Mouse (Mus musculus) myocyte (in vitro differentiated cells): ENCODE data around the gene Tmprss7. TPM values are rescaled to one million over a fixed set of nuclear protein-coding genes. Genes with fewer than 3 reads are reported as not detected.

Experiments
- H3K27me3 ChIP-seq: one replicate; pipeline ENCODE4 v1.6.1; 2011; ENCODE audit not compliant: control insufficient read depth, insufficient read depth, insufficient read length
- H3K36me3 ChIP-seq: one replicate; pipeline ENCODE4 v1.6.1; 2011; ENCODE audit not compliant: control insufficient read depth, insufficient read depth
- H3K4me2 ChIP-seq: one replicate; pipeline ENCODE4 v1.6.1; 2011; ENCODE audit warnings: low read depth, control low read depth
- H3K4me3 ChIP-seq: one replicate; pipeline ENCODE4 v1.5.1; 2011; ENCODE audit warnings: mild to moderate bottlenecking, control low read depth, moderate library complexity
- H3K79me2 ChIP-seq: one replicate; pipeline ENCODE4 v1.6.1; 2011; ENCODE audit not compliant: control insufficient read depth, insufficient read depth
- H3ac ChIP-seq: one replicate; pipeline ENCODE4 v1.6.1; 2011; ENCODE audit not compliant: control insufficient read depth, insufficient read length
- CEBPB ChIP-seq: IDR thresholded peaks from 2 replicates; pipeline ENCODE4 v1.6.1; 2011; ENCODE audit warnings: mild to moderate bottlenecking, moderate library complexity; ENCODE audit not compliant: poor library complexity, insufficient read depth, severe bottlenecking
- E2F4 ChIP-seq: IDR thresholded peaks from one replicate; pipeline ENCODE4 v1.6.1; 2011; ENCODE audit warnings: mild to moderate bottlenecking, control low read depth, moderate library complexity; ENCODE audit not compliant: insufficient read depth
- MAX ChIP-seq: IDR thresholded peaks from one replicate; pipeline ENCODE4 v1.6.1; 2011; ENCODE audit warnings: low read depth, mild to moderate bottlenecking, control low read depth
- MYOD1 ChIP-seq, 3 experiments: IDR thresholded peaks; one replicate each; pipeline ENCODE4 v1.6.1; 2011; ENCODE audit warnings: control low read depth in 2 of 3, low read depth in 2 of 3, mild to moderate bottlenecking in 2 of 3, moderate library complexity in 1 of 3; ENCODE audit not compliant: insufficient read length in 2 of 3, control insufficient read depth in 1 of 3
- MYOG ChIP-seq, 3 experiments: IDR thresholded peaks; one replicate each; pipeline ENCODE4 v1.6.1; 2011; ENCODE audit warnings: control low read depth in 2 of 3, low read depth in 2 of 3, mild to moderate bottlenecking in 2 of 3; ENCODE audit not compliant: insufficient read length in 2 of 3, control insufficient read depth in 1 of 3, insufficient read depth in 1 of 3
- POLR2A ChIP-seq: IDR thresholded peaks from one replicate; pipeline ENCODE4 v1.6.1; 2011; ENCODE audit warnings: low read depth, mild to moderate bottlenecking, control low read depth, moderate library complexity; ENCODE audit not compliant: insufficient read length
- POLR2AphosphoS2 ChIP-seq: IDR thresholded peaks from one replicate; pipeline ENCODE4 v1.6.1; 2011; ENCODE audit warnings: low read depth, control low read depth; ENCODE audit not compliant: insufficient read length
- REST ChIP-seq: IDR thresholded peaks from one replicate; pipeline ENCODE4 v1.6.1; 2011; ENCODE audit warnings: mild to moderate bottlenecking, control low read depth, moderate library complexity; ENCODE audit not compliant: insufficient read depth, insufficient read length
- SRF ChIP-seq: IDR thresholded peaks from one replicate; pipeline ENCODE4 v1.6.1; 2011; ENCODE audit warnings: low read depth; ENCODE audit not compliant: control insufficient read depth, insufficient read length
- TCF12 ChIP-seq: IDR thresholded peaks from one replicate; pipeline ENCODE4 v1.6.1; 2011; ENCODE audit warnings: mild to moderate bottlenecking, control low read depth; ENCODE audit not compliant: poor library complexity, insufficient read depth, severe bottlenecking
- TCF3 ChIP-seq: IDR thresholded peaks from one replicate; pipeline ENCODE4 v1.6.1; 2011; ENCODE audit warnings: low read depth, control low read depth; ENCODE audit not compliant: insufficient read length
- USF1 ChIP-seq: IDR thresholded peaks from one replicate; pipeline ENCODE4 v1.6.1; 2011; ENCODE audit warnings: low read depth, mild to moderate bottlenecking, control low read depth, moderate library complexity
- polyA plus RNA-seq: library from polyadenylated mRNA; unstranded; fragments of >200 nt; fragmentation: generic; extraction: Trizol; gene quantifications from one replicate; pipeline ENCODE4 v1.2.1, GENCODE M21; 2012; ENCODE audit warnings: missing spikeins

Gene Tmprss7
- polyA plus RNA-seq, 1 experiment = not detected

DNA sequence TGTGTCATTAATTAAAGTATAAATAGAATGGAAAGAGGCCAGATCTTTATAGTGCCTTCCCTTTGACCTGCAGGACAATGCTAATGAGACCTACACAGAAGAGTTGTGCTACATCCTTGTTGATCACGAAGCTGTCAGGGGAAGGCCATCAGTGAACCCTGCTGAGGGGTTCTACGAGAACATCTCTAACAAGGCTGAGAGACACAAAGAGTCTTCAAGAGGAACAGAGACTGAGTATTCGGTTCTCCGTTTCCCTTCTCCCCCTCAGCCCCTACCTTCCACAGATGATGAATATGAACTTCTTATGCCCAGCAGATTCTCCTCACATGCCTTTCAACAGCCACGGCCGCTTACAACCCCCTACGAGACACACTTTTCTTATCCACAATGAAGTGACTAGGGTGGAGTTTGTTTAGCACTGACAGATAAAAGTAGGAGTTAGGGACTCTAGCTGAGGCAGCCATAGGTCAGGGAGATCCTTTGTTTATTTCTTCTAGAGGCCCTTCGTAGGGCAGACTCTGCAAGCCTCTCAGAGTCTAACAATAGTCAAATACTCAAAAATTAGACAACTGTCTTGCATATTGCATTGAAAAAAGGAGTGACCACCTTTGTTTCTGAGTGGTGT is 73.6 kb downstream of the Tmprss7 start:
- no peaks in the 10 kb centered on the region for H3K27me3 ChIP-seq
- no peak overlapping the region for H3ac ChIP-seq
- H3K36me3 ChIP-seq = no peaks in the 10 kb centered on the region
- H3K4me2 ChIP-seq = no peak overlapping the region
- no peak overlapping the region for H3K4me3 ChIP-seq
- H3K79me2 ChIP-seq = no peaks in the 10 kb centered on the region
- TF ChIP-seq POLR2A = no peak
- TF ChIP-seq CEBPB = no peak
- TF ChIP-seq MAX = no peak
- no peak for TF ChIP-seq MYOG (IDR thresholded peaks at IDR 0.05; ENCODE audit: control insufficient read depth in 1 of 3, insufficient read depth in 1 of 3, insufficient read length in 2 of 3, low read depth in 2 of 3)
- no peak for TF ChIP-seq TCF12

DNA sequence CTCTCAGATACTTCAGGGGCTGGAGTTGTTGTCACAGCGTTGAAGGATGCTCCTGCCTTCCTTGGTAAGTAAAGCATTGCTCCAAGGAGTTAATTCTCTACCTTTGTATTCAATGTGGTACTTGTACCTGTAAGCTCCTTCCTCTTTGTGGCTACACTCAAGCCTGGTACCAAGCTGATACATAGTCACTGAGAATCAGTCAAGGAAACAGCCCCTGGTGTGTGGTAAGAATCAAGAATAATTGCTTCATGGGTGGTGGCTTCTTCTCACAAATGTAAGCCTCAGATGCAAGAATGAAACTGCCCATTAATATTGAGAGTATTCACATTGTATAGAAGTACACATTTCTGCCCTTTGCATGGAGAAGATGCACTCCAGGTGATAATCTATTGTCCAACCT is 77.5 kb downstream of the Tmprss7 start:
- Histone ChIP-seq H3K36me3 (no peaks in the 10 kb centered on the region), H3K27me3 (peaks cover 9% of the 10 kb centered on the region), H3K79me2 (no peaks in the 10 kb centered on the region), H3K4me2 (no peak overlapping the region), H3ac (no peak overlapping the region), H3K4me3 (no peak overlapping the region)
- no peak for TF ChIP-seq USF1
- TF ChIP-seq E2F4 = no peak
- TF ChIP-seq MYOD1 (IDR thresholded peaks at IDR 0.05; ENCODE audit: control insufficient read depth in 1 of 3, insufficient read length in 2 of 3, low read depth in 2 of 3) = no peak
- TF ChIP-seq SRF = no peak
- no peak for TF ChIP-seq POLR2AphosphoS2
- no peak for TF ChIP-seq MAX
- TF ChIP-seq TCF12 = no peak
- TF ChIP-seq MYOG (IDR thresholded peaks at IDR 0.05; ENCODE audit: control insufficient read depth in 1 of 3, insufficient read depth in 1 of 3, insufficient read length in 2 of 3, low read depth in 2 of 3) = no peak
- no peak for TF ChIP-seq TCF3
- TF ChIP-seq REST = no peak
- no peak for TF ChIP-seq CEBPB
- TF ChIP-seq POLR2A = no peak

DNA sequence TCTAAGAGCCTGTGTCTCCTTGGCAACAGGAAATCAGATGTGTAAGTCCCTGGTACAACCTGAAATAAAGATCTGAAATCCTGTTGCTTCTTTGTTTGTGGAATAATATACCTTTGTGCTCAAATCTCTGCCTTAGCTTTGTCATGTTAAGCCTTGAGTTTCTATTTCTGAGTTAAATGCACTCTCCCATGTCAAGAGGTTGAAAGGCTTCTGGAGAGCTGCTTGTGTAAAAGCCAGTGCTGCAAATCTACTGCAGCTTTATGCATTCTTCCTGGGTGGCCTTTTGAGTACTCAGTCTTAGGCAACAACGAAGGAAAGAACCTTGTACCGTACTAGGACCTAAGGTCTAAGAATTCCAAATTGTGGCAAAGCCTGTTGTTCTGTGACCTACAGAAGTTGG is 80.2 kb downstream of the Tmprss7 start:
- Histone ChIP-seq H3K27me3 (peaks cover 14% of the 10 kb centered on the region), H3K4me3 (no peak overlapping the region), H3ac (no peak overlapping the region), H3K36me3 (no peaks in the 10 kb centered on the region), H3K4me2 (no peak overlapping the region), H3K79me2 (no peaks in the 10 kb centered on the region)
- TF ChIP-seq SRF (no peak), POLR2AphosphoS2 (no peak), MYOG (IDR thresholded peaks at IDR 0.05; ENCODE audit: control insufficient read depth in 1 of 3, insufficient read depth in 1 of 3, insufficient read length in 2 of 3, low read depth in 2 of 3) (no peak), E2F4 (no peak), CEBPB (no peak), USF1 (no peak), MAX (no peak)

DNA sequence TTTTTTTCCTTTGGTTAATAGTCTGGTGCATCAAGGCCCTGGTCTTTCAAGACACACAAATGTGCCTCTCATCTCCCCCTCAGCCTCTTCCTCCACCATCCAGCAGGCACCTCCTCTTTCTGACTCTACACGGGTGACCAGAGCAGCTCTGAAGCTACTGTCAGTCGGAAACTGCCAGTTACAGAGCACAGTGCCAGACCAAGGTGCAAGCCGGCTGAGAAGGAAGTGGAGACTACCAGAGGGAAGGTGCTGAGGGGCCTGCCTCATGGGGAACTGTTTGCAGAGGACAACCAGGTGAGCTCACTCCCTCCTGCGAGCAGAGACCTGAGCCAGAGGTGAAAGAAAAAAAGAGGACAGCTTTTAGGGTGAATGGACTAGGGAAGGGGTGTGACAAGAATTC is 83.2 kb downstream of the Tmprss7 start, which contains the start of gene Gcsam:
Gene Gcsam (plus strand): TSS at position 114 of the 400 bp plus-strand sequence.
- no peak for TF ChIP-seq SRF
- TF ChIP-seq MYOD1 (IDR thresholded peaks at IDR 0.05; ENCODE audit: control insufficient read depth in 1 of 3, insufficient read length in 2 of 3, low read depth in 2 of 3) = no peak
- no peak for TF ChIP-seq REST
- TF ChIP-seq TCF12 = no peak
- TF ChIP-seq CEBPB = no peak
- Histone ChIP-seq H3K79me2 (no peaks in the 10 kb centered on the region), H3K4me3 (no peak within 1 kb of the TSS), H3K4me2 (no peak within 1 kb of the TSS), H3K27me3 (peaks cover 14% of the 10 kb centered on the region), H3ac (no peak within 1 kb of the TSS), H3K36me3 (no peaks in the 10 kb centered on the region)

DNA sequence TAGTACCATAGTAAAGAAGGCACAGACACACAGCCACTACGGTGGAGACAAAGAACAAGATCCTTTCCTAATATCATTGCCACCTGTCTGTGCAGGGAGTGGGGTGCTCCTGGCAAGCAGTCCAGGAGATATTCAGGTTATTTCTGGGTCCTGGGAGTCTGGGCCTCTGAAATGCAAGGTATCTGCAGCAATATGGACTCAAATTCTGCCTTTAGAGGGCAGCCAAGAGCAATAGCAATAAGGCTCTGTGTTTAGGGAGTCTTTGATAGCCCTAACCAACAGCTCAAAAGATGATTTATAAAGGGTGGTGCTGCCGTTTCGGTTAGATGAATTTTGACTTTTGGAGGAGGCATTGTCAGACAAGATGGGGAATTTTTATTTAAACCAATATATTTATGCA is 84.2 kb downstream of the Tmprss7 start:
- H3K4me3 ChIP-seq = no peak overlapping the region
- peaks cover 14% of the 10 kb centered on the region for H3K27me3 ChIP-seq
- H3K36me3 ChIP-seq = no peaks in the 10 kb centered on the region
- TF ChIP-seq TCF12 (no peak), POLR2AphosphoS2 (no peak), CEBPB (no peak), SRF (no peak), TCF3 (no peak), MYOD1 (IDR thresholded peaks at IDR 0.05; ENCODE audit: control insufficient read depth in 1 of 3, insufficient read length in 2 of 3, low read depth in 2 of 3) (no peak), MYOG (IDR thresholded peaks at IDR 0.05; ENCODE audit: control insufficient read depth in 1 of 3, insufficient read depth in 1 of 3, insufficient read length in 2 of 3, low read depth in 2 of 3) (no peak), POLR2A (no peak), USF1 (no peak), E2F4 (no peak), REST (no peak)
- H3ac ChIP-seq = no peak overlapping the region
- H3K79me2 ChIP-seq = no peaks in the 10 kb centered on the region
- H3K4me2 ChIP-seq = no peak overlapping the region
